Mouse (Mus musculus) urinary bladder, postnatal 14 days (tissue): ENCODE data around the gene Emid1.
"Not testable (repeated sequence)": the region's sequence is repeated elsewhere in the genome, so short reads cannot be mapped to it uniquely, and the experiment has no call there.

ENCODE experiments used
- DNase-seq: peaks from one replicate; pipeline ENCODE4 v3.0.0; 2021; ENCODE audit warnings: low spot score

Emid1 gene

GRCm38 (mm10) chr11:5102384-5102783 lies 49.7 kb downstream of the Emid1 start:
- no peak for DNase-seq

- DNase-seq, result no peak
These were observed 50.4 kb downstream of the Emid1 start for GRCm38 (mm10) chr11:5101641-5102040.

- no peak for DNase-seq
These were observed 51.3 kb downstream of the Emid1 start for GRCm38 (mm10) chr11:5100801-5101200.

GRCm38 (mm10) chr11:5100283-5100682 lies 51.8 kb downstream of the Emid1 start:
- DNase-seq, result no peak

GRCm38 (mm10) chr11:5099576-5100183 lies 52.4 kb downstream of the Emid1 start:
- peak; percentile 88 for DNase-seq

GRCm38 (mm10) chr11:5098736-5099542 lies 53.1 kb downstream of the Emid1 start, which contains the start of the genes Rhbdd3 and Ewsr1:
Gene Rhbdd3, plus strand, starts transcription at chr11:5098926.
Gene Ewsr1, minus strand, starts transcription at chr11:5099266.
- DNase-seq, result peak; percentile 97

GRCm38 (mm10) chr11:5098035-5098735 lies 53.9 kb downstream of the Emid1 start:
- peak; percentile 42 for DNase-seq

- DNase-seq, result no peak
These were observed 55.5 kb downstream of the Emid1 start for GRCm38 (mm10) chr11:5096480-5097020.

GRCm38 (mm10) chr11:5095877-5096276 lies 56.2 kb downstream of the Emid1 start:
- DNase-seq, result no peak

GRCm38 (mm10) chr11:5091706-5092105 lies 60.4 kb downstream of the Emid1 start:
- no peak for DNase-seq

GRCm38 (mm10) chr11:5089147-5089546 lies 62.9 kb downstream of the Emid1 start:
- no peak for DNase-seq

GRCm38 (mm10) chr11:5076843-5077242 lies 75.2 kb downstream of the Emid1 start:
- not testable (repeated sequence) for DNase-seq

- DNase-seq, result no peak
These were observed 76.3 kb downstream of the Emid1 start for GRCm38 (mm10) chr11:5075760-5076159.

- no peak for DNase-seq
These were observed 77.2 kb downstream of the Emid1 start for GRCm38 (mm10) chr11:5074882-5075281.

- no peak for DNase-seq
These were observed 83.7 kb downstream of the Emid1 start for GRCm38 (mm10) chr11:5068126-5068971.

- DNase-seq, result no peak
These were observed 85.0 kb downstream of the Emid1 start for GRCm38 (mm10) chr11:5067063-5067462.

- DNase-seq, result peak; percentile 93
These were observed 86.8 kb downstream of the Emid1 start, which contains the start of gene Gas2l1 for GRCm38 (mm10) chr11:5065056-5065821. Gene Gas2l1, minus strand, starts transcription at chr11:5065327.

GRCm38 (mm10) chr11:5064282-5065055 lies 87.6 kb downstream of the Emid1 start:
- no peak for DNase-seq

- DNase-seq, result peak; percentile 39
These were observed 88.3 kb downstream of the Emid1 start for GRCm38 (mm10) chr11:5063561-5064281.
